Mouse (Mus musculus) brain, embryonic 18.5 days (tissue): ENCODE data around the gene Cntn3.

Source experiments
- DNase-seq: peaks from one replicate; pipeline ENCODE4 v3.0.0-alpha.2; 2012; ENCODE audit warnings: low read depth, low spot score

Cntn3 gene

DNA sequence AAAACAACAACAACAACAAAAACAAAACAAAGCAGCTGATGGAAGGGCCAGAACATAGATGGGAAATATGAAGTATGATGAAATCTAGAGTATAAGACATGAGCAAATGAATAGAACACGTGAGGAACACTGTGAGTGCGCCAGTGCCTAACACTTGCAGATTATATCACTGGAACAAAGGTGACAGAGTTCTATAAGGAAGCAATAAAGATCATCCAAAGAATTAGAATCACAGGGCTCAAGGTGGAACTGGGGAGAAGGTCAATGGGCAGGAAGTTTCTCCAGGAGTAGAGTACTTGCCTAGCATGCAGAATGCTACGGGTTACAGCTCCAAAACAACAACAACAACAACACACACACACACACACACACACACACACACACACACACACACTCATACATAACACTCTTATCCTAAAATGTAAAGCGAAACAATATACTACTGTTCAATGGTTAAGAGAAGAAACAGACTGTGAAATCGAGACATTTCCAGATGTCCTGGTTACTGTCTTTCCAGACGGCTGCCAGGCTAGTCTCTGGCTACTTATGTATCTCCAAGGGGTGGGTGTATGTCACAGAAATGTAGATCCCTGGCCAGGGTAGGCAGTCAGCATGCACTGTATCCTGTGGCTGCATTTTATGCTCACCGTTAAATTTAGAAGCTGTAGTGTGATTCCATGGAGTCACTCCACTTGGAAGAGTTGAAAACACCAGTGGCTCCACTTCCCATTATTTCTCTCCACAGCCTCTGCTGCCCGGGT, 94.4 kb downstream of the Cntn3 start:
- no peak for DNase-seq

DNA sequence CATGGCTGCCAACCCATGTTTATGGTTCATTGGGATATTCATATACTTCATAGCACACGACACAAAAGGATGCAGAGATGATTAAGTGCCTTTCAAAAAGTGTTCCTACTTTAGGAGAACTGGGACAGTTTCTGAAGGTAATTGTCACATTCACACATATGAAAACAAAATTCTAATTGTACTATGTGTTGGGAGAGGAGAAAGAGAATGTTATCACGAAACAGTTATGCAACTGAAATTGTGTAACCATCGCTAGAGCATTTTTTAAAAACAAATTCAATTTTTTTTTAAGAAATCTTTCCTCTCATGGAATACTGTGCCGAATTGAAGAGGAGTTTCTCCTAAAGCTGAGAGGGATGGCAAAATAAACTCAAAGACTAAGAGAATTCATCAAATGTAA, 134.5 kb downstream of the Cntn3 start:
- DNase-seq: no peak

DNA sequence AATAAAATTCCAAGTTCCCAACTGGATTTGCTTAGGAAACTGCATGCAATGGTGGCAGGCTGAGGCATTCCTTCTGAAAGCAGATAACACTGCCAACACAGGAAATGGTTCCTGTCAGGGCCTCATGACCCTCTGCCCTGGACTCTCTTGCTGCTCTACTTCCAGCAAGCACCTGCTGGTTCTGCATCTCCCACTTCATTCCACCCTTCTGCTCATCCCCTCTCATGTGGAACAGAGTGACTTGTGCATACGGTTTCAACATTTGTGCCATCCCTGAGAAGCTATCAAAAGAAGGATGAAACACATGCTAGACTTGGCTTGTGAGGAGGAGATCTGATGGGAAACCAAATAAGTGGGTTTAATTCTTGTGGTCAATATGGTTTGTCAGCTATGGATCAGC, 145.4 kb downstream of the Cntn3 start:
- no peak for DNase-seq

DNA sequence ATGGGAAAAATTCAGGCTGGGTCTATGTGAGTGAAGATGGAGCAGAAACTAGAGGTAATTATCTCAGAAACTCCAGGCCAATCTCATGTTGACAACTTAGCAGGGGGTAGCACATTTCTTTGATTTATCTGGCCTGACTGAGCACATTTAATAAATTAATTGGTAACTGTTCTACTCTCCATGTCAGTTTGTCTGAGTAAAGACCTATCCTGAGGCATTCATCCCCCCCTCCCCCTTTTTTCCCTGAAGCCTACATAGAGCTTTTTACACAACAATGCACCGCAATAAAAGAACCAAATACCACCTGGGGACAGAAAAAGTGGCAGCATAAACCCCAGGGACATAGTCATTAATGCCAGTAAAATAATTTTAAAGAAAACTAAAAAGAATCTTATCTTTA, 151.1 kb downstream of the Cntn3 start:
- DNase-seq: no peak

DNA sequence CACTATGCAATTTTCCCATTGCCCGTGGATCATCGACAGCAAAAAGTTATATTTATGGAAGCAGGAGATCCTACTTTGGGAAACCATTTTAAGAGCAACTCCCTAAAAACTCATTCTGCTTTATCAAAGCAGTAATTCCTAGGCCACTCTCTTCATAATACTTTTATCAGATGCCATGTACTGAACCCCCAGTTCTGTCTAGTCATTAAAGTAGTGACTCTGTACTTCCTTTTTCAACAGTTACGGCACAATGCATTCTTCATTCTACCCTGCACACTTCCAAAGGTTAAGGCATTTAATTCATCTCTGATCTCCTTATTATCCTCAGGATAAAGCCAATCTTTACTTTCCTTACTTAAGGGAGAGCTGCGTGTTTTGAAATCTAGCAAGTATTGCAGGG, 184.3 kb downstream of the Cntn3 start:
- no peak for DNase-seq

DNA sequence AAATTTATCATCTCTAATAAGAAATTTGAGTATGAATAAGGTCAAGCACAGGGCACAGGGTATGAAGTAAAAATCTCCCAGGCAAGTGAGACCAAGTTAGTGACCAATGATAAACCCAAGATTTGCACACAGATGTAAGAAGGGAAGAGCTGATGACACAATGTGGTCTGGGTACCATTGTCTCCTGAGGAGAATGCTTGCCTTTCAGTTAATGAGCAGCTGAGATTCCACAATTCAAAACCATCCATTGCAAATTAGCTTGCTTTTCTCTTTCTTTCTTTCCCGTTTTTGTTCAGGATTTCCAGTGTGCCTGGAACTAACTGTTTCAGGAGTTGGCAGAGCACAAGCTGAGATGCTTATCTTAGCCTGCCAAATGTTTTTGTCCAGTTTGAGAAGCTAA, 200.8 kb downstream of the Cntn3 start:
- no peak for DNase-seq

DNA sequence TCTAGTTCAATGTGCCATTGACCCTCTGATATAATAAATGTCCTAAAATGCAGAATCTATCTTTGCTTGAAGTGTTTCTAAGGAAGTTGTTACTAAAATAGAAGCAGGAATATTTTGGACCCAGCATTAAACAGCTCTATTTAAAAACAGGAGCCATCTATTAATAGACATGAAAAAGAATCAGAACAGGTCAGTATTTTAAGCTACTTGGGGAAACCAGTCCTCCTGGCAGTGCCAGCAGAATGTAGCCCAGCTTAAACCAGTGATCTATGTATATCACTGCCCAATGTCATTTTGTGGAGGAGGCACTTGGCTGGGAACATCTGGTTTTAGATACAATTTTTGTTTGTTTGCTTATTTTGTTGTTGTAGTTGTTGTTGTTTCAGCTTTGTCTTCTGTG, 209.0 kb downstream of the Cntn3 start:
- DNase-seq: no peak

DNA sequence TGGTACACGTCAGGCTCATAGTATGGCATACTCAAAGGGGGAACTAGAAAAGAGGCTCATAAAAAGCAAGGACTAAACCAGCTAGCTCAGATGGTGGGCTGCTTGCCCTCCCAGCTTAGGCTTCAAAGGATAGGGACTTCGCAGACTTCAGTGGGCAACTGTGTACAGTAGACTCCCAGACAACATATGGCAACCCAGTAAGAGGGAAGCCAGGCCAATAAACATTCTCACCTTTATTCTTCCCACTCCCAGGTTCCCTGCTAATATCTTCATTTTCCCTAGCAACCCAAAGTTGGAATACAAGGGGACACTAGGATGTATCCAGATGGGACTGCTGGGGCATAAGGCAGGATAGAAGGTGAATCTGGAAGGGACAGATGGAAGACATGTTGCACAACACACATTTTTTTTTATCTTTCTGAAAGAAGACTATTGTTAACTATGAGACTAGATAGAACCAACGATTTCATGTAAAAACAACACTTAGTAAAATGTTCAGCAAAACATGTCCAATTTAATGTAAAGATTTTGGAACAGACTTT, 209.5 kb downstream of the Cntn3 start:
- DNase-seq: no peak

DNA sequence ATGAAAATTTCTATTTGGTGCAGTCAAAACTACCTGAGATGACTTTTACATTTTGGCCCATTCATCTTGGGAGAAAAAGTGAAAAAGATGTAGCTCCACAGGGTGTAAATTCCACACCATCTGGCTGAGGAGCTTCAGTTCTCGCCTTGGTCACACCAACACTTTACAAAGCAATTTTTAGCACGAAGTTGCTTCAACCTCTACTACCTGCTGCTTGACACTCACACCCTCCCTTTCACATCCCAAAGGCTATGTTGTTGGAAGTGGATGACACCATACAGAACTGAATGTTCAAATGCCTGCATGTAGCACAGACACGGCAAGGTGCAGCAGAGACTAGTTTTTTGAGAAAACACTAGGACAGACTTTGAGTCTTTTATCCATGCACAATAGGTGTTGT, 240.8 kb downstream of the Cntn3 start:
- DNase-seq: no peak

DNA sequence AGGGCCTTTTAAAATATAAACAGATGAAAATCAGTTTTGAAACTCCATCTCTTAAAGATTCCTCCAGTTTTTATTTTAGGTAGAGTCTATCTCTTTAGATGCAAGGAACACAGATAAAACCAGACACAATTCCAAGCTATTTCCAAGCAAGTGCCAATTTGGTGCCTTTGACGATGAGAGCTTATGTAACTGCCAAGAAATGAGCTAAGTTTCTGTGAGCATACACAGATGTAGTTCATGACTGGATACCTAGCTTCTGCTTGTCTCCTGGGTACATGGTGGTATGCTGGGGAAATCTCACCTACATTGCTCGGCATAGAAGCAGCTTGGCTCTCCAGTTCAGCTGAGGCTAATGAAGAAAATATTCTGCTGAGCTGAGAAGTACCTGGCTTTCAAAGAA, 246.2 kb downstream of the Cntn3 start:
- no peak for DNase-seq

DNA sequence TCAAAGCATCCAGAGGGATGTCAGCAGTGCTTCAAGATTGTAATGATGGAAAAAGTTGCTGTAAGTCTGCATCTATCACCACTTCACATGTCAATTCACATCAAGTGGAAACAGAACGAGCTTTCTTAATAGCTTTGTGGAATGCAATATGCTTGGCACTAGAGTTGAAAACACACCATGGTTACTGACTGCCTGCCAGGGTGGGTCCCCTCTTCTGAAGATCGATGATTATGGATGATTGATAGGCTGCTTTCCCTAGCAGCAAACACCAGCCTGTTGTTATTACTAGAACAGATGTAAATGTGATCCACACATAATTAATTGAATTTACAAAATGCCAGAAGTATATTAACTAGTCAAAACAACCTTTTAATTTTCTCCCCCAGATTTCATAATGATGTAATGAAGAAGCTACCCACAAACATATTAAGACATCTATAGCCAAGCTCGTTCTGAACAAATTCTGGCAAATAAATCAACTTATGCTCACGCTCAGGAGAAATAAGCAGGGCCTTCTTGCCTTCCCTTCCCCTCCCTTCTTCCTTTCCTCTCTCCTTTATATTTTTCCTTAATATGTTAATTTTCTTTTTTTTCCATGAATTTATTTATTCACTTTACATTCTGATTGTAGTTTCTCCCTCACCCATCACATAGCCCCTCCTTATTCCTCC, 250.2 kb downstream of the Cntn3 start:
- no peak for DNase-seq

DNA sequence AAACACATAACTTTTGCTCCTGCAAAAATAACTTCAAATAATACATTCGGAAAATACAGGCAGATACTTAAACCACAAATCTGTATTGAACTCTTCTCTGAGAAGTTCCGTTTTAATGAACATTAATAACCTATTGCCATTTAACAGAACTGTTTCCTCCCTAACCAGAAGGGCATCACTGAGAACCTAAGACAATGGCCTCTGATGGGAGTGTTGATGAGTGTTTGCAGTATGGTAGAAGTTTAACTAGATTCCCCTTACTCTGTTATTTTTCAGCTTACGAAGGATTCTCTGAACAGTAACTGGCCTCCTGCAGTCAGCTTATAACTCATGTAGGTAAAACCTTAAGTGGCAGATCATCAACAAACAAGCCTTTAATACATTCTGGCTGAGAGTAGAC, 253.1 kb downstream of the Cntn3 start:
- no peak for DNase-seq

DNA sequence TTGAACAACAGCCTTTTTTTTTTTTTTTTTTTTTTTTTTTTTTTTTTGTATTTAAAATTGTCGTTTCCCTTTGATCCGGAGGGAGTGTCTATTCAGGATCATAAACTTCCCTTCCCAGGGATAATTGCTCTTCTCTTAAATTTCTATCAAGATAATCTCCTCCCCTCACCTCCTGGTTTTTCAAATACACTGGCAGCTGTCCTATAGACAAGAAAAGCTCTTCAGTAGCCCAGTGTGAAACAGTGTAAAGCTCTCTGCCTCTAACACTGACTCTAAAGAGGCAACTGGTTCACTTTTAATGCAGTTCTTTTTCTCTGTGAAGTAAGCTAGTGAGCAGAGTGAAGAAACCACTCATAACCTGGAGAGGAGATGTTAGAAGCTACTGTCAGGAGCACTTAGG, 290.0 kb downstream of the Cntn3 start:
- no peak for DNase-seq

DNA sequence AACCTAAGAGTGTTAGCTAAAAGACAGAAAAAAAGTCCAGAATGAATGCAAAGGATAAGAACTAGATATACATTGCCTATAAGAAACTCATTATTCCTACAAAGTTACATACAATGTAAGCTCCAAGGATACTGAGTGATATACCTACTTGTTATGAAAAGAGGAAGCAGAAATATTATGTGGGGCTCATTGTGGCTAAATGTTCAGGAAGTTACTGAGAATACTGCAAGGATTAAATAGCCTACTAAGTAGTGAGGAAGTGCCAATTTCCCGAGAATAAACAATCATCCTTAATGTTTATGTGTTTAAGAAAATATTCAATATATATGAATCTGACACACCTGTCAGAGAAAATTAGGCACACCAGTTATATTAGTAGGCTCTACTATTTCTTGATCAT, 341.9 kb downstream of the Cntn3 start:
- no peak for DNase-seq

DNA sequence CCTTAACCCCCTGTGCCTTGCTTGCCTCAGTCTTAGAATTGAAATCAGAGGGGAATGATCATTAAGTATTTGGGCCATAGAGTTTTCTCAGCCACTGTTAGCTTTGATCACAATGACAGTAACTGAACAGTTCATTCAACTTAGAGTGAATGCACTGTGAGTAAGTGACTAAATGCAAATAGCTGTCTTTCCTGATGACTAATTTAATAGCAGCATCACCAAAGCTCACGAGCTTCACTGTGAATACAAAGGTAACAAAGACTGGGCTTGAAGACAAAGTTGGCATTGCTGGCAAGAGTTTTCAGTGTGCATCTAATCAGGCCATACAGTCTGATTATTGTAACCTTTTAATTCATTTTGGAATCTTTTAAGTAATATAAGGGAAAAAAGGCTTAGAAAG, 386.6 kb downstream of the Cntn3 start:
- DNase-seq: no peak

DNA sequence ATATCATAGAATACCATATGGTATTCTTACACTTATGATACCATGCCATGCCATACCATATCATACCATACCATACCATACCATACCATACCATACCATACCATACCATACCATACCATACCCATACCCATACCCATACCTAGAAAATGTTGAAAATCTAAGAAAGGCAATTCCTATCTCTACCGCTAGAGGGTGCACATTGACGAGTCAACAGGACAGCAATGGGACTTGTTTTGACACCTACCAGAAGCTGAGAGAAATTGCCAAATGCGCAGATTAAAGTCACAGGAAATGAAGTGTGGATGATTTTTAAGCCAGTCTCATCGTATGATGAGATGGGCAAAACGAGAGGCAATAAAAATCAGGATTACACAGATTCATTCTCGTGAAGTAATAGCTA, 402.0 kb downstream of the Cntn3 start:
- DNase-seq: no peak

DNA sequence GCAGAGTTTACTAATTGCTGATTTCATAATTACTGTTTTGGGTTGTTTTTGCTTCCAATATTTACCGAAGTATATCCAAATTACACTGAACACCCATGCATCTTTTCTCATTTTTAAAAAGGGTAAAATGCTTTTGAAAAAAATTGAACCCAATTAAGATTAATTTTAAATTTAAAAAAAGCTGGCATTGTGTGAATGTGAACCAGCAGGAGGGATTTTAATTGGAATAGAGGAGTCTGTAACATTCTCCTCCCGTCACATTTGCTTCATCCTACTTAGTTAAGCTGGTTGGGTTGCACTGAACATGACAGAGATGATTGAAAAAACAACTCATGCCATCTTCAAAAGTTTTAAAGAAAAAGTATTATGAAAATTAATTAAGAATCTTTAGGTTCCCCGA, 411.7 kb downstream of the Cntn3 start:
- DNase-seq: no peak

DNA sequence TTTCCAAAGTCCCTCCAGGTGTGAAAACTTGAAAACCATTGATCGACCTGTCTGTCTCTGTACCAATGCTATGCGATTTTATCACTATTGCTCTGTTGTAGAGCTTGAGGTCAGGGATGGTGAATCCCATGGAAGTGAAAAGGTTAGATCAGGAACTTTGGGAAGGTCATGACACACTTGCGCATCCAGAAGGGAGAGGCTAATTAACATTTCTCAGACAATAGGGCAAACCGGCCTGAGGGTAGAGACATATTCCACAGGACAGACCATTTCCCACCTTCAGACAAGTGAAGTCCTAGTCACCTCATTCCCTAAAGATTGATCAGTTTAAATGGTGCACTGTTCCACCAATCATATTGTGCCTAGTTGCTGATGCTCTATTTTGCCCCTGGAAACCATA, 451.2 kb downstream of the Cntn3 start:
- DNase-seq: no peak

DNA sequence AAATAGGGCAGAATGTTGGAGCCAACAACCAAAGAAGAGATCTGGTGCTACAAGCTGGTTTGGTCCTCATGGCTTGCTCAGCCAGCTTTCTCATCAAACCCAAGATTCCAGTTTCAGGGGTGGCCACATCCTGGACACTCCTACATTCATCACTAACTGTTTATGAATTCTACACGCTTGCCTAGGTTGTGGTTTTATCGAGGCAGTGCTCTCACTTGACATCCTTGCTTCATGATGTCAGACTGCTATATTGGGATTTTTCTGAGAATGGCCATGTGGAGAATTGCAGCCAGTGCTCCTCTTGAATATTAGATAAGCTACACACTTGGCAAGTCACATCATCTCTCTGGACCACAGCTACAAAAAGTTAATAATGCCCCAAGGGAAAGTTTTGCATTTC, 452.9 kb downstream of the Cntn3 start:
- DNase-seq: no peak

DNA sequence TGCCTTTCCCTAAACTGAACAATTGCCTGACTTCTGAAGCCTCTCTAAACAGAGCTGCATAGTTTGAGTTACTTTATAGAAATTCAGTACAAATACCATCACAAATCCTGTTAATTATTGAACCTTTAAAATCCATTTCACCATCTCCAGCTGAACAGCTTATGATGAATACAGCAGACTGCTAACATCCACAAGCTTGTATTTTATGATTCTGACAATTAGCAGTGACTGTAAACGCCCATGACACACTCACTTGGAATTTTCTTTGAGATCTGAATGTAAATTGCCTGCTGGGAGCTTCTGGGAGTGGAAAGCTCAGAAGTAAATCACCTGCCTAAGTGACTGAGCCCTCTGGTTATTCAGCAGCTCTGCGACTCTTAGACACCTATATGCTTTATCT, 459.3 kb downstream of the Cntn3 start:
- DNase-seq: no peak
